Mouse (Mus musculus): Measurements from ENCODE around the gene Gipc1.

Gipc1 gene

DNA sequence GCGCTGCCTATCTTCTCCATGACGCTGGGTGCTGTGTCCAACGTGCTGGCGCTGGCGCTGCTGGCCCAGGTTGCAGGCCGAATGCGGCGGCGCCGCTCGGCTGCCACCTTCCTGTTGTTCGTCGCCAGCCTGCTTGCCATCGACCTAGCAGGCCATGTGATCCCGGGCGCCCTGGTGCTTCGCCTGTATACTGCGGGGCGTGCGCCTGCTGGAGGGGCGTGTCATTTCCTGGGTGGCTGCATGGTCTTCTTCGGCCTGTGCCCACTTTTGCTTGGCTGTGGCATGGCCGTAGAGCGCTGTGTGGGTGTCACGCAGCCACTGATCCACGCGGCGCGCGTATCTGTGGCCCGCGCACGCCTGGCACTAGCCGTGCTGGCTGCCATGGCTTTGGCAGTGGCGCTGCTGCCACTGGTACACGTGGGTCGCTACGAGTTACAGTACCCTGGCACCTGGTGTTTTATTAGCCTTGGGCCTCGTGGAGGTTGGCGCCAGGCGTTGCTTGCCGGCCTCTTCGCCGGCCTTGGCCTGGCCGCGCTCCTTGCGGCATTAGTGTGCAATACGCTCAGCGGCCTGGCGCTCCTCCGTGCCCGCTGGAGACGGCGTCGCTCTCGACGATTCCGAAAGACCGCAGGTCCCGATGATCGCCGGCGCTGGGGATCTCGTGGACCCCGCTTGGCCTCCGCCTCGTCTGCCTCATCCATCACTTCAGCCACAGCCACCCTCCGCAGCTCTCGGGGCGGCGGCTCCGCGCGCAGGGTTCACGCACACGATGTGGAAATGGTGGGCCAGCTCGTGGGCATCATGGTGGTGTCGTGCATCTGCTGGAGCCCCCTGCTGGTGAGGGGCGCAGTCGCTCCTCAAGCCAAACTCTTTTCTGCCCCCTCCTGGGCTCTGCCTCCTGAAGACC, 15.8 kb downstream of the Gipc1 start:
- in situ Hi-C loops (cut with MboI; ENCODE audit: unreplicated experiment in 2 of 2): loop anchor here (5.0 kb wide), 2 partner anchors 49 to 54 kb away; partner anchors contain the start of gene Ddx39 (in 1 of the 2)

DNA sequence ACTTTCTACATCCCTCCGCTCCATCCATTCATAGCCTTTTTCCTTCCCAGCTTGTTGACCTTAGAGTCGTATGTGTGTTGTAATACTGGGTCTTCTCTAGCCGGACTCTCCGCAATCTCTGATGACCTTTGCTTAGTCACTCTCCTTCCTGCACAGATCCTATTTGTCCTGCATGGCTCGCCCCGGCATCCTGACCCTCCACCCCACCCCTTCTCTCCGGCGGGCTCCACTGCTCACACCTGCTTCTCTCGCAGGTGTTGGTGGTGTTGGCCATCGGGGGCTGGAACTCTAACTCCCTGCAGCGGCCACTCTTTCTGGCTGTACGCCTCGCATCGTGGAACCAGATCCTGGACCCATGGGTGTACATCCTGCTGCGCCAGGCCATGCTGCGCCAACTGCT, 16.5 kb downstream of the Gipc1 start:
- in situ Hi-C loops (cut with MboI; ENCODE audit: unreplicated experiment in 2 of 2): loop anchor here (5.0 kb wide), 2 partner anchors 48 to 53 kb away; partner anchors contain the start of gene Ddx39 (in 1 of the 2)

DNA sequence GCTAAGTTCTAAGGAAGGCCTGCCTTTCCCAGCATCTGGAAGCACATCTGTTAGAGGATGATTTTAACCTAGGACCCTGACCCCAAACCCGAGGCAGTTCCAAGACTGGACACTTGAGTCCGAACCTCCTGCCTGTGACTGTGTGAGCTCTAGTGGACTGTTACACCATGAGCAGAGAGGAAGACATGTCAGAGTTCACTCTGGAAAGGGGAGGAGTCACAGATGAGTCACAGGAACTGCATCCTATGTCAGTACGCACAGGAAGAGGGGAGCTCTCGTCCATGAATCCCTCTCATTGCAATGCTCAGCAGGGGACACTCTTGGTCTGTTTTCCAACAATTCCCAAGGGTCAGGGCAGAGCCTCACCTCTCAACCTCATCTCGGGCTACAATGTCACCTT, 20.5 kb downstream of the Gipc1 start:
- in situ Hi-C loops (cut with MboI; ENCODE audit: unreplicated experiment in 2 of 2): no loop called here

DNA sequence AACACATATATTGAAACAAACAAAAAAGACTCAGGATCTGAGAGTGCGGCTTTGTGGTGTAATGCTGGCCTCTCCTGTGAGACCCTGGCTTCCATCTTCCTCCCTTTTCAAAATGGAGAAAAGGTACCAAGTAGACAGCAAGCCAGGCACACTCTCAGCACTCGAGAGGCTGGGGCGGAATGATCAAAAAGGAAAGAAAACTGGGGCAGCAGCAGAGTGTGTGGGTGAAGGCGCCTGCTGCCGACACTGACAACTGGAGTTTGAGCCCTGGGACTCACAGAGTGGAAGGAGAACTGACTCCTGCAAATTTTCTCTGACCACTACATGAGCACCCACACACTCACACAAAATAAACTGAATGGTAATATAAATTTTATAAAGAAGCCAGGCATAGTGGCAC, 22.0 kb downstream of the Gipc1 start:
- in situ Hi-C loops (cut with MboI; ENCODE audit: unreplicated experiment in 2 of 2): no loop called here

DNA sequence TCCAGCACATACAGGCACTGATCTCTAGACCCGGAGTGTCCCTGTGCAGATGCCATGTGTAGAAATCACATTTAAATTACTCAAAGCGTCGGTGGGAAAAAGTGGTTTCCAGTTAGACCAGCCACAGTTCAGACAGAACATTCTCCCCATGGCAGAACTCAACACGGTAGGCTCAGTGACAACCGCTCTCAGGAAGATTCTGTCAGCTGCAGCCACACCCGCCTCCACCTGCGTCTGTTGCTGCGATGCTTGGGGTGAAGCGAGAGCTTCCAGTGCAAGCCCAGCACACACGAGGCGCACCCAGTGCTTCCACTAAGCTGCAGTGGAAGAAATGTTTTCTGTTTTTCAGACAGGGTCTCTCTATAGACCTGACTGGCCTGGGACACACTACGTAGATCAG, 27.4 kb downstream of the Gipc1 start:
- in situ Hi-C loops (cut with MboI; ENCODE audit: unreplicated experiment in 2 of 2): no loop called here

GRCm38 (mm10) chr8:83680603-83681002, 28.1 kb downstream of the Gipc1 start:
- in situ Hi-C loops (cut with MboI; ENCODE audit: unreplicated experiment in 2 of 2): no loop called here

- in situ Hi-C loops (cut with MboI; ENCODE audit: unreplicated experiment in 2 of 2): no loop called here
Measured at GRCm38 (mm10) chr8:83681099-83681498, 28.6 kb downstream of the Gipc1 start.

GRCm38 (mm10) chr8:83684517-83684916, 32.0 kb downstream of the Gipc1 start:
- in situ Hi-C loops (cut with MboI; ENCODE audit: unreplicated experiment in 2 of 2): no loop called here

DNA sequence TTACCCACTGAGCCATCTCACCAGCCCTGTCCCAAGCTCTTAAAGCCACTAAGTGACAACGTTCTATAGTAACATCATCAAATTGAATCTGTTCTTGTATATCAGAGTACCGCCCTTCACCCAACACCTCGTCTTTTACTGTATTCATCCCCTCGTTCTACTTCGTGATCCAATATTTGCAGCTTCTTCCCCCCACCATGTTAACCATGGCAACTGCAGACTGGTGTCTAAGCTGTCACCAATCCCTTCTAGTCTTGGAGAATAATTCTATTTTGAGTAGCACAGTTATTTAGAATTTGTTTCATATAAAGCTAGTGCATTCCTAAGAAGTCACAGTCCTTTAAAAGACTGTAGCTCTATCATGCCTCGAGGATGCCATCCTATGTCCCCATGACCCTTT, 36.8 kb downstream of the Gipc1 start:
- in situ Hi-C loops (cut with MboI; ENCODE audit: unreplicated experiment in 2 of 2): no loop called here

DNA sequence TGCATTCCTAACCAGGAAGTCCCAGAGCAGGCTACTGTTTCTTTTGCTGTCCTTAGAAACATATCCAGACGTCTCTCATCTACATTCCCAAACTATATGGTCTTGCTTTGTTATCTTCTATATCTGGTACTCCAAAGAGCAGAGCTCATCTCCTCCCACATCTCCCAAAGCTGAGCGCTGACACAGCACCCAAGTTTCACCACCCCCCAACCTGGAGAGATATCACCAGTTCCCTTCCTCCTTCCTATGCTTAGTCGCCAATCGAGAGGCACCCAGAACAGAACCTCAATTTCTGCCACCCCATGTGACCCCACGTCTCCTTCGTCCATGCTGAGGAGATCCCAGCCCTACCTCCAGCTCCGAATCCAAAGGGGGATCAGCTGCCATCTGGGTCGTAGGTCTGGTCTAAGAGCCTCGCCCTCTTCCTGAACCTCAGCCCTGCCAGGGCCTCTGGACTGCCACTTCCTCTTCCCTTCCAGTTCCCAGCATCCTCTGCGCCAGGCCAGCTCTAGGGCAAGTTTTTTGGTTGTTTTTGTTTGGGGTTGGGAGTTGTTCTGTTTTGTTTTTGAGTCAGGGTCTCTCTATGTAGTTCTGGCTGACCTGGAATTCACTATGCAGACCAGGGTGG, 41.2 kb downstream of the Gipc1 start:
- in situ Hi-C loops (cut with MboI; ENCODE audit: unreplicated experiment in 2 of 2): no loop called here

- in situ Hi-C loops (cut with MboI; ENCODE audit: unreplicated experiment in 2 of 2): no loop called here
Measured at GRCm38 (mm10) chr8:83694369-83695160, 42.1 kb downstream of the Gipc1 start.

DNA sequence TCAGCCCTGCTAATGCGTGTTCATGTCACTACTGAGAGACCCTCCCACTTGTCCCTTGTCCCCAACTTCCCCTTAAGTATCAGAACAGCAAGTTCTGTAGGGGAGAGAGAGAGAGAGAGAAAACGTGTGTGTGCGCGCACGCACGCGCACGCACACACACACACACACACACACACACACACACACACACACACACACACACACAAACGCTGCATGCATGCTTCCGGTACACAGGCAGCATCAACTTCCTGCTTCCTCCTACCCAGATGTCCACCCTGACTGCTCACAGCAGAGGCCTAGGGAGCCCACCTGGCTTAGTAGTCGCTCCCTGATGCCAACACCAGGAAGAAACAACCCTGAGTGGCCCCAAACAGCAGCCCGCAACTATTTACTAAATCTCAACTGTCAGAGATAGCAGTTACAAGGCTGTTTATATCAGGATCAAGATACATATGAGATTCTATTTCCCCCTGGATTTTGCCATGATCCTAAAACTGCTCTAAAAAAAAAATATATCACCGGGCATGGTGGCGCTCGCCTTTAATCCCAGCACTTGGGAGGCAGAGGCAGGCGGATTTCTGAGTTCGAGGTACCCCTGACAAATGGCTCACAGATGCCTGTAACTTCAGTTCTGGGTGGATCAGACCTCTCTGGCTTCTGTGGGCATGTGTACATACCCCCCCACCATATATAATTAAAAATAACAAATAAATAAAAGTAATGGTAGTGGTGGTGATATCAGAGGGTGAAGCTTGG, 43.1 kb downstream of the Gipc1 start:
- in situ Hi-C loops (cut with MboI; ENCODE audit: unreplicated experiment in 2 of 2): no loop called here

GRCm38 (mm10) chr8:83697374-83698220, 45.1 kb downstream of the Gipc1 start:
- in situ Hi-C loops (cut with MboI; ENCODE audit: unreplicated experiment in 2 of 2): no loop called here

DNA sequence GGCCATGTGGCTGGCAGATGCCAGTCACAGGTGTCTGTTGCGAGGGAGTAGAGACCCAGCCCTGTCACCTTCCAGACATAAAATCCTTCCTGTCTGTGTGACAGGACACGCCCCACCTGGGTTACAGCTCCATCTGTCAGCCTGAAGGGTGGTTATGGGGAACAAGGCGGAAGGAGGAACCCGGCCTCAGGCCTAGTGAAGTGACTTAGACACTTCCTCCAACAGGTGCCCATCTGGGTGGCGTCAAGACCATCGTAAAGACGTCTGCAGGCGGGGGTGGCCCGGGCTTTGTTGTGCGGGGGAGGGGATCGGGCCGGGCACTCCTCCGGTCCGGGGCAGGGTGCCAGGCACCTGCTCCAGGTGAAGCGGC, 45.8 kb downstream of the Gipc1 start:
- in situ Hi-C loops (cut with MboI; ENCODE audit: unreplicated experiment in 2 of 2): no loop called here

DNA sequence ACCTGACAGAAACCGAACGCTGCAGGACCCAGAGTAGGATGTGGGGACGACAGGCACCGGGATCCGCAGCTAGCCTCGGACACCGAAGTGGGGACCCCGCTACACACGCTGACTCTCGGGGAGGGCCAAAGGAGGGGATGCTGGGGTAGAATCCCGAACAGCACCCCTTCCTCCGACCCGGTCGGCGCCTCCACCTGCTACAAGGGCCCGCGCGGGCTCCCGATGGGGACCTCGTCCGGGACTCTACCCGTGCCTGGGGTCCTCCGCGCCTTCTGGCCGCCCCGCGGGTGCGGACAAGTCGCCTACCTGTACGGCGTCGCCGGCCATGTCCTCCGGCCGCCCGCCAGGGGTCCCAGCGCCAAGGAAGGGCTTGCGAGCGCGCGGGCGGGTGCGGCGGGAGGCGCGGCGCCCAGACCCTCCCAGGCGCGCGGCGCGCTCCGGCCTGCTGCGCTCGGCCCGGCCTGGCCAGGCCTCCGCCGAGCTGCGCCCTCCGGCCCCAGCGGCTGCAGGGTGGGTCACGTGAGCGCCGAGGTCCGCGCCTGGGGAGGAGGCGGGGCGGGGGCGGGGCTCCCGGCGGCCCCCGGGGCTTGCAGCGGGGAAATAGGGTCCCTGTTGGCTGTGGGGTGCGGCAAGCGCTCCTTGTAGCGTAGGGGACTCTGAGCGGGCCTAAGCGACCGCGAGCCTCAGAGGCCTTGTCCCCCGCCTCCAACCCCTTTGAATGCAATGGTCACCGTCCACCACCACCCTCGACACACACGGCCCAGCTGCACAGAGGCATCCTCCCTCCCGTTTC, 46.4 kb downstream of the Gipc1 start, which contains the start of gene Pkn1:
Pkn1 (minus strand) TSS at position 519 of the 793 bp plus-strand sequence.
- in situ Hi-C loops (cut with MboI; ENCODE audit: unreplicated experiment in 2 of 2): no loop called here

- in situ Hi-C loops (cut with MboI; ENCODE audit: unreplicated experiment in 2 of 2): no loop called here
Measured at GRCm38 (mm10) chr8:83699566-83699965, 47.1 kb downstream of the Gipc1 start.

DNA sequence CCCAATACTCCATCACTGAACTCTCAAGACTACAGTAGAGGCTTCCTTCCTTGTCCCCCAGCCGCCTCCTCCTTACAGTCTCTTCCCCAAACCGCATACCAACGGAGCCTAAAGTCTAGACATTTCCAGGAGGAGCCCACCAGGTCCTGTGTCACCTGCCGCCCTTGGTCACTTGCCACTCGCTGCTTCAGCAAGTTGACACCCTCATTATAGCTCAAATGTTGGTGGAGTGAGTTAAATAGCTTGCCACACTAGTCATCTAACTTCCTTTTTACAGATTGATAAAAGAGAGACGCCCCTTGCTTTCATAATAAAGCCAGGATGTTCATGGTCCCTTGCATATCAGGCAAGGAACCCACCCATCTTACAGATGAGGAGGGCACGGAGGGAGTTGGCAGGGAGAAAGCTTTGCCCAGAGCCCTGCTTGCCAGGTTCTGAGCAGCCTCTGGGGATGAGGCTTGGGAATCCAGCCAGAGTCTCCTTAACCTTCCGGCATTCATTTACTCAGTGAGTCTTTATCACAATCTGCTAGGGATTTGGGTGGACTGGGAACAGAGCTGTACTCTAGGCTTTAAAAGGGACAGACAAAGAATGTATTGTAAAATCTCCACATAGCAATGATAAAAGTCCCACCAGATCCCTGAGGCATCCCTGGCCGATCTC, 48.1 kb downstream of the Gipc1 start:
- in situ Hi-C loops (cut with MboI; ENCODE audit: unreplicated experiment in 2 of 2): no loop called here

DNA sequence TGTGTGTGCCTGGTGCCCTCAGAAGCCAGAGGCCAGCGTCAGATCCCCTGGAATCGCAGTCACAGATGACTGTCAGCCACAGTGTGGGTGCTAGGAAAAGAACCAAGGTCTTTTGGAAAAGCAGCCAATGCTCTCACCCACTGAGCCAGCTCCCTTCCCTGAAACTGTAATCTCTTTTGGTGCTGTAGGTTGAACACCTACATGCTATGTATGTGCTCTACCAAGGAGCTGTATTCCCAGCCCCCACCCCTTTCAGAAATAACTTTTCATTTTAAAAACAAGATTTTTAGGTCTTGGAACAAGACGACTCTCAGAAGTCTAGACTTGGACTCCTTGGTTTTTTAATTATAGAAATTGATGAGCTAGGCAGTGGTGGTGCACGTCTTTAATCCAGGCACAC, 50.9 kb downstream of the Gipc1 start:
- in situ Hi-C loops (cut with MboI; ENCODE audit: unreplicated experiment in 2 of 2): no loop called here
